Mouse (Mus musculus): ENCODE data around the gene Gm16368.
"Not testable (repeated sequence)": the region's sequence is repeated elsewhere in the genome, so short reads cannot be mapped to it uniquely, and the experiment has no call there.

Gm16368 gene

DNA sequence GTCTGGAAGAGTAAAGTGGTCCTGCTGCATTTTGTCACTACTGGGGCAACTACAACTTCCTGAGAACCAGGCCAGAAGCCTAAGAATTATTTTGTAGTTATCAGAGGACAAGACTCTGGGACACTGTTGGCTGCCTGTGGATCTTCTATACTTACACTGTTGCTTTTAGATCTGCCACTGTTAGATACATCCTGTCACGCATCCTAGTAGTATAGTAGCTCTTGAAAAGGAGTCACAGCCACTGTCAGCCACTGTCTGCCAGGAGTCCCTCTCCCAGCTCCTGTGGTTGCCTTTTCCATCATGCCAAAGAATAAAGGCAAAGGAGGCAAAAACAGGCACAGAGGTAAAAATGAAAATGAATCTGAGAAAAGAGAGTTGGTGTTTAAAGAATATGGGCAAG is at the start of gene Gm16368:
Gm16368 (plus strand) TSS at position 301 of the 400 bp plus-strand sequence.
- not testable (repeated sequence) for DNase-seq (ENCODE audit: low spot score in 2 of 2)

- not testable (repeated sequence) for DNase-seq (ENCODE audit: low spot score in 2 of 2)
These were observed 44.4 kb upstream of the Gm16368 start for GRCm38 (mm10) chr12:88039062-88039461.

- DNase-seq (ENCODE audit: low spot score in 2 of 2): not testable (repeated sequence)
These were observed 43.8 kb upstream of the Gm16368 start for GRCm38 (mm10) chr12:88039703-88040102.

GRCm38 (mm10) chr12:88045226-88045625 is 38.3 kb upstream of the Gm16368 start:
- not testable (repeated sequence) for DNase-seq (ENCODE audit: low spot score in 2 of 2)
